Mouse (Mus musculus) neural tube, embryonic 13.5 days (tissue): ENCODE results near the gene Rai14. TPM values are rescaled to one million over a fixed set of nuclear protein-coding genes. Genes with fewer than 3 reads are reported as not detected.

Experiments used
- ATAC-seq: fragments of 200-750 bp; cut with Nextera tagmentation; 2 replicates; pipeline ENCODE4 v1.8.0; 2017; ENCODE audit warnings: low read depth, mild to moderate bottlenecking, moderate TSS enrichment, moderate library complexity
- H3K27ac ChIP-seq: fragments of 300-500 bp; sonication (generic); replicated peaks from 2 replicates; pipeline ENCODE4 v1.5.1; 2015; ENCODE audit warnings: moderate library complexity, mild to moderate bottlenecking, inconsistent platforms
- H3K27me3 ChIP-seq: fragments of 300-500 bp; sonication (generic); 2 replicates; pipeline ENCODE4 v1.6.1; 2015; ENCODE audit warnings: mild to moderate bottlenecking, inconsistent platforms
- H3K36me3 ChIP-seq: fragments of 300-500 bp; sonication (generic); 2 replicates; pipeline ENCODE4 v1.6.1; 2015; ENCODE audit warnings: mild to moderate bottlenecking, inconsistent platforms
- H3K4me1 ChIP-seq: fragments of 300-500 bp; sonication (generic); replicated peaks from 2 replicates; pipeline ENCODE4 v1.6.1; 2015; ENCODE audit warnings: inconsistent platforms
- H3K4me2 ChIP-seq: fragments of 300-500 bp; sonication (generic); 2 replicates; pipeline ENCODE4 v1.6.1; 2015; ENCODE audit warnings: inconsistent platforms, mild to moderate bottlenecking, moderate library complexity
- H3K4me3 ChIP-seq: fragments of 300-500 bp; sonication (generic); 2 replicates; pipeline ENCODE4 v1.5.1; 2015; ENCODE audit warnings: mild to moderate bottlenecking, inconsistent platforms
- H3K9ac ChIP-seq: fragments of 300-500 bp; sonication (generic); 2 replicates; pipeline ENCODE4 v1.6.1; 2015; ENCODE audit warnings: moderate library complexity, mild to moderate bottlenecking, inconsistent platforms
- H3K9me3 ChIP-seq: fragments of 300-500 bp; sonication (generic); 2 replicates; pipeline ENCODE4 v1.6.1; 2016; ENCODE audit warnings: inconsistent platforms
- WGBS: fragments of 180-500 bp; shearing (Covaris S2); methylation state at CpG from one replicate; pipeline ENCODE4 v1.1.7; 2015; 5-methylcytosine and 5-hydroxymethylcytosine counted together
- polyA plus RNA-seq: library from polyadenylated mRNA; unstranded; fragments of >200 nt; fragmentation: Nextera tagmentation; extraction: Ambion mirVana; gene quantifications from 2 replicates; pipeline ENCODE4 v1.2.1, GENCODE M21; 2015

Gene Rai14
- polyA plus RNA-seq, 1 experiment from 2014 or later, result 19.9 TPM

DNA sequence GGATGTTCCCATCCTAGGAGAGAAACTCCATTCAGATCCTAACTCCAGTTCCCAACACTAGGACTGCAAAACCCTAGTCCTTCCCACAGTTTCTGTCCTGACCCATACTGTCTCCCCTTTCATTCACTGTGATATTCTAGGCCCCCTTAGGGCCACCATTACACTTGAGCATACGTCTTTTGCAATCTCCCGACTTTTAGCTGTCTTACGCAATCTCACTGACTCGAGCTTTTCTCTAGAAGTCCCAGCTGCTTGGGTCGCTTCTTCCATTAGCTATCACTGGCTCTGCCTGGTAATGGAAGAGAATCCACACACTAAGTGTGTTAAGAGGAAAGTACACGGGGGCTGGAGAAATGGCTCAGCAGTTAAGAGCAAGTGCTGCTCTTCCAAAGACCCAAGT lies 121.3 kb downstream of the Rai14 start:
- Histone ChIP-seq H3K9me3 (no peaks in the 10 kb centered on the region), H3K9ac (no peak overlapping the region), H3K27me3 (no peaks in the 10 kb centered on the region), H3K4me3 (no peak overlapping the region), H3K4me1 (no peaks in the 10 kb centered on the region; the same call in 1 of the 2 replicates), H3K36me3 (0 out of 2 replicates have a peak, but pooled peaks cover 10% of the 10 kb centered on the region), H3K27ac (no peak overlapping the region), H3K4me2 (no peak overlapping the region)
- 83% methylated on average over 6 of the region's 6 CpGs for WGBS
- no peak for ATAC-seq

DNA sequence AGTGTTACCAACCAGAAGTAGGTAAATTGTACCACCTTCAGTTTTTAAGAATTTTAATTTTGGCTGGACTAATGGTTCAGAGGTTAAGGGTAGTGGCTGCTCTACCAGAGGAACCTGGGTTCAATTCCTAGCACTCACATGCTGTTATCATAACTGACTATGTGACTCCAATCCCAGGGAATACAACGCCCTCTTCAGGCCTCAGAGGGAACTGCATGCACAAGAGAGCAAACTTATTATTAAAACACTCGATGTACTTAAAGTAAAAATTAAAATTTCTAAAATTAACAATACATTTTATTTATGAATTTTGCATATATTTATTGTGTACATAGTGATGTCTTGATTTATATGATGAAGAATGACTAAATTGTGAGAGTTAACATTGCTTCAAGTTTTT lies 127.9 kb downstream of the Rai14 start:
- no peaks in the 10 kb centered on the region for H3K9me3 ChIP-seq
- no peak overlapping the region for H3K9ac ChIP-seq
- no peak overlapping the region for H3K27ac ChIP-seq
- ATAC-seq, result no peak
- no peaks in the 10 kb centered on the region for H3K4me1 ChIP-seq
- WGBS, result 84% methylated on average over 2 of the region's 2 CpGs
- H3K27me3 ChIP-seq, result no peaks in the 10 kb centered on the region
- no peak overlapping the region for H3K4me3 ChIP-seq
- no peak overlapping the region for H3K4me2 ChIP-seq
- 0 out of 2 replicates have a peak, but pooled peaks cover 10% of the 10 kb centered on the region for H3K36me3 ChIP-seq

DNA sequence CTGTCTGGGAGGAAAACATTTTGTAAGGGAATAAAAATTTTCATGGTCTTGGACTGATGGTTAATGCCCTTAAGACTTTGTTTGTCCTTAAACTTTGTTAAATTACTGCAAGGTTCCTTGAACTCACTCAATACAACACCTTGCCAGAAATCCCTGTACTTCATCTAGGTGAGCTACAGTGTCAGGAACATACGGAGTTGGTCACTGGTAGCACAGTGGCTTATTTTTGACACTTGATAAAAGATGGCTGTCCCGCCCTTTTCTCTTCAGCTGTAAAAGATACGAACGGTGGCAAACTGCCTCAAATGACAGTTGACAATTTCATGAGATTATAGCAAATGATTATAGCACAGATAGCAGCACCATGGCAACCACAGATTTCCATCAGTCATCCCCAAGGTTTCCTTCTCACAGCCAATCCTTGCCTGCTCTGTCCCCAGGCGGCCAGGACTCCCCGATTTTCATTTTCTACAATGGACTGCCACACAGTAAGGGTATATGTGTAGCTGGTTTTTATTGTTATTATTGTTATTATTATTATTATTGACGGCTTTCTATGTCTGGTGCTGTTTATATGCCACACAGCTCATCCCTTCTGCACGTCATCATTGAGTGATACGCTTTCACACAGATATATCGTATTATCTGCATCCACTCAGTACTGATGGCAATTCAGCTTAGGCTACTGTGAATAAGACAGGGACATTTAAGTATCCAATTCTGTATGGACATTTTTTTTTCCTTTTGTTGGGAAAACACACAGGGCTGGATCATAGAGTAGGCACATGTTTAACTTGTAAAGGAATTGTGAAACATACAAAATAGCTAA lies 129.9 kb downstream of the Rai14 start:
- H3K4me2 ChIP-seq, result no peak overlapping the region
- H3K9ac ChIP-seq, result no peak overlapping the region
- ATAC-seq, result peak; percentile 59; the same call in 1 of the 2 replicates
- H3K9me3 ChIP-seq, result no peaks in the 10 kb centered on the region
- no peak overlapping the region for H3K27ac ChIP-seq
- H3K27me3 ChIP-seq, result no peaks in the 10 kb centered on the region
- H3K4me3 ChIP-seq, result no peak overlapping the region
- WGBS, result 81% methylated on average over 10 of the region's 10 CpGs
- no peaks in the 10 kb centered on the region for H3K4me1 ChIP-seq
- 0 out of 2 replicates have a peak, but pooled peaks cover 7% of the 10 kb centered on the region for H3K36me3 ChIP-seq

DNA sequence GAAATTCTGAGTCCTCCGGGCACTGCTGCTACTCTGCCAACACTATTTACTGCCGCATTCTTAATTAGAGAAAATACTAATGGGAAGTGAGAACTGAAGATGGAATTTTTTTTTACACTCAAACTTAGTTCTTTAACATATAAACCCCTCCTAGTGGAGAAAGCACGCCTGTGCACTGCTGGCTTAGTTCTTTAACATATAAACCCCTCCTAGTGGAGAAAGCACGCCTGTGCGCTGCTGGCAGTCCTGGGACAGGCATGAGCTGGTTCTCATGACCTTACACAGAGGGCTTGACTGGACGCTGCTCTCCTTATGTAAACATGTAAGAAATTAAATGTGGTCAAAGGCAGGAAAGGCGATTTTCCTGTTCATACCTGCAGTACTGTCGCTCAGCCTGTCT lies 131.0 kb downstream of the Rai14 start:
- WGBS, result 57% methylated on average over 8 of the region's 8 CpGs
- Histone ChIP-seq H3K9me3 (no peaks in the 10 kb centered on the region), H3K36me3 (peaks cover 5% of the 10 kb centered on the region; the same call in 1 of the 2 replicates), H3K4me2 (no peak overlapping the region), H3K27me3 (no peaks in the 10 kb centered on the region), H3K27ac (no peak overlapping the region), H3K4me1 (no peaks in the 10 kb centered on the region), H3K4me3 (no peak overlapping the region), H3K9ac (no peak overlapping the region)
- no peak; the same call in 1 of the 2 replicates for ATAC-seq

DNA sequence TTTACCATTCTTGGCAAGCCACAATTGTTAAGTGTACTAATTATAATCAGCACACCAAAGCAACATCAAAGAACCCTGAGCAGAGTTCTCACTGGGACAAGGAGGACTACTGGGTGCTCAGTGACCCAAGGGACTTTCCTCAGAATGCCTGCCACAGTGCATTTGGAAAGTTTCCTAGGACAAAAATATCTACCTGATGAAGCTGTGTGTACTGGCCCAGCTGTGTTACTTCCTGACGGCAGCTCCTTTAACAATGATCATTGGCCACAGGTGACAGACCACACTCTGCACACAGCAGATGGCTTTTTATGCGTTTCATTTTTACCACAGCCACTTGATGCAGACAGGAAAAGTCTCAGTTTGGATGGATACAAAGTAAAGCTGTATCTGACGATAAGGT lies 135.3 kb downstream of the Rai14 start:
- 92% methylated on average over 3 of the region's 3 CpGs for WGBS
- Histone ChIP-seq H3K9me3 (no peaks in the 10 kb centered on the region), H3K4me1 (no peaks in the 10 kb centered on the region), H3K36me3 (peaks cover 40% of the 10 kb centered on the region), H3K27ac (no peak overlapping the region), H3K9ac (no peak overlapping the region), H3K4me3 (no peak overlapping the region), H3K4me2 (no peak overlapping the region), H3K27me3 (no peaks in the 10 kb centered on the region)
- no peak for ATAC-seq

DNA sequence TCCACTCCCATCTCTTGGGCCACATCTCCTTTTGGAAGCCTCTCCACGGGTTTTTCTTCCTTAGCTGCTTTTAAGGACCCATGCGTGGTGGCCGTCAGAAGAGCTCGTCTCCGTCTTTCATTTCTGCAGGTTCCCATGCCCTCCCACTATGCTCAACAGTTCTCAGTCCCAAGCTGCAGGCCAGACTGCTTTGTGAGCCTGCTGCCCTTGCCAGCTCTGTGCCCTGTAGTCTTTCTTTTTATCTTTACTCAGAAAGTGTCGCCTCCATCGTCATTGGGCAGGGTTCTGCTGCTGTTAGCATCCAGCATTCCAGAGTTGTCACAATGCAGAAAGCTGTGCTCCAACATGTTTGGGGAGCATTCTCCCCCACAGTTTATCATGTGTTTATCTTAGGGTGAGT lies 147.9 kb downstream of the Rai14 start:
- H3K27ac ChIP-seq, result no peak overlapping the region
- no peaks in the 10 kb centered on the region for H3K27me3 ChIP-seq
- H3K4me3 ChIP-seq, result no peak overlapping the region
- WGBS, result 91% methylated on average over 7 of the region's 7 CpGs
- no peaks in the 10 kb centered on the region for H3K9me3 ChIP-seq
- H3K36me3 ChIP-seq, result peaks cover 37% of the 10 kb centered on the region
- no peak overlapping the region for H3K4me2 ChIP-seq
- ATAC-seq, result no peak
- H3K4me1 ChIP-seq, result no peaks in the 10 kb centered on the region
- H3K9ac ChIP-seq, result no peak overlapping the region

DNA sequence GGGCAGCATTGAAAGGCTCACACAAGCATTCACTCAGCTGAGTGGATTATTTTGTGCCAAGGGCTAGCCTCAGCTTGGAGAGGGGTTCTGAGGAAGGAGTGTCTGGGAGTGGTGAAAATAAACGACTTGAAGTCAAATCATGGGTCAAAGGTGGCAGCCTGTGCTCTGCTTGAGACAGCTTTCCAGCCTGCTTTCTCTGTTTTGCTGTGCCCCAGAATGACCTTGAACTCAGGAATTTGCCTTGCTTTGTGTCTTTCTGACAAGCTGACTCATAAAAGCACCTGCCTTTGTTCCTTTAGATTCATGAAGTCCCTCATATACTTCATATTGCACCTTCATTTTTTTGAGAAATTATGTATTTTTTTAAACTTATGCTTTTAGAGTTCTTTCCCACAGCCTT lies 150.2 kb downstream of the Rai14 start:
- Histone ChIP-seq H3K9me3 (no peaks in the 10 kb centered on the region), H3K27ac (no peak overlapping the region), H3K4me2 (no peak overlapping the region), H3K9ac (no peak overlapping the region), H3K4me1 (no peaks in the 10 kb centered on the region), H3K27me3 (no peaks in the 10 kb centered on the region), H3K36me3 (peaks cover 17% of the 10 kb centered on the region), H3K4me3 (no peak overlapping the region)
- no peak for ATAC-seq
- WGBS, result 49% methylated on average over 1 of the region's 1 CpGs

DNA sequence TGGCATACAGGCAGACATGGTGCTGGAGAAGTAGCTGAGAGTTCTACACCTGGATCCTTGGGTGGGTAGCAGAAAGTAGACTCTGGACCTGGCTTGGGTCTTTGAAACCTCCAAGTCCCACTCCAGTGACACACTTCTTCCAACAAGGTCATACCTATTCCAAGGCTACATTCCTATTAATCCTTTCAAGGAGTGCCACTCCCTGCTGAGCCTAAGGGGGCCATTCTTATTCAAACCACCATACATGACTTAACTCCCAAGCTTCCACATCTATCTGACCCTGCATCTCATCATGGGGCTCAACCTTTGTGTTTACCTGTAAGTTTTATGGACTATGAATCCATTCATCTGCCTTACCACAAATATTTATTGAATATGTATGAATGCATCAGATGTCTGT lies 152.1 kb downstream of the Rai14 start:
- no peak for ATAC-seq
- no peaks in the 10 kb centered on the region for H3K4me1 ChIP-seq
- no peaks in the 10 kb centered on the region for H3K27me3 ChIP-seq
- no peak overlapping the region for H3K27ac ChIP-seq
- H3K36me3 ChIP-seq, result peaks cover under 1% of the 10 kb centered on the region
- H3K9me3 ChIP-seq, result no peaks in the 10 kb centered on the region
- H3K9ac ChIP-seq, result no peak overlapping the region
- H3K4me3 ChIP-seq, result no peak overlapping the region
- no peak overlapping the region for H3K4me2 ChIP-seq

DNA sequence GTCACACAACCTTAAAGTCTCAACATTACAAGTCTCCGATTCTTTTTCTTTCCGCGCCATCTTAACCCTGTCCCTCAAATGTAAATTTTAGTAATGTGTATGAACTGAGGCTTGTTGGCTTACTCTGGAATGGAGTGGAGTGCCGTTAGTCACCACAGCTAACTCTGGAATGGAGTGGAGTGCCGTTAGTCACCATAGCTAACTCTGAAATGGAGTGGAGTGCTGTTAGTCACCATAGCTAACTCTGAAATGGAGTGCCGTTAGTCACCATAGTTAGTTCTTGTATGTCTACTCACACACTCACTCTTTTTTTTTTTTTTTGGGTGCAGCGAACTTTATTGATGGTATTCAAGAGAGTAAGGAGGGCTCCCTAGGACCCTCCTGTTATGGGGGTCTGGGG lies 154.4 kb downstream of the Rai14 start:
- H3K4me2 ChIP-seq, result no peak overlapping the region
- no peak for ATAC-seq
- WGBS, result 95% methylated on average over 7 of the region's 7 CpGs

DNA sequence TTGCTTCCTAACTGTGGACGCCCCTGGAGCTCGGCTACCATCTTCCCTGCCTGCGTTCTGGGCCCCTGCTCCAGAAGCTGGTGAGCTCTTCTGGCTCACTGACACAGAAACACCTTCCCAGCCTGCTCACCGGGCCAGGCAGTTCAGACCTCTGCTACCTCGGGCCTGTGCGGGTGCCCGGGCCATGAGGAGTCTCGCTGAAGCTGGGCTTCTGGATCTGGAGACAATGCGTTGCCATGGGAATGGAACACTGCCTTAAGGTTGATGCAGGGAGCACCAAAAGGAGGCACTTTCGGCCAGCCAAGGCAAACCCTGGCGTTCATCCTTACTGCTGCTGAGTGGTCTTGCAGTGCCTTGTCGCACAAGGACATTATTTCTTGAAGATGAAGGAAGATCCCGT lies 156.0 kb downstream of the Rai14 start, which contains the start of gene Ttc23l:
TSS of gene Ttc23l (minus strand) at position 204 of the 400 bp plus-strand sequence.
- no peaks in the 10 kb centered on the region for H3K36me3 ChIP-seq
- no peak for ATAC-seq
- H3K27ac ChIP-seq, result no peak within 1 kb of the TSS
- no peaks in the 10 kb centered on the region for H3K27me3 ChIP-seq
- no peak within 1 kb of the TSS for H3K9ac ChIP-seq
- no peaks in the 10 kb centered on the region for H3K4me1 ChIP-seq
- 87% methylated on average over 13 of the region's 13 CpGs for WGBS
- no peak within 1 kb of the TSS for H3K4me3 ChIP-seq
- no peaks in the 10 kb centered on the region for H3K9me3 ChIP-seq
- no peak within 1 kb of the TSS for H3K4me2 ChIP-seq

More for the DNA sequence above, 154.4 kb downstream of the Rai14 start:
- H3K27me3 ChIP-seq, result no peaks in the 10 kb centered on the region
- no peaks in the 10 kb centered on the region for H3K36me3 ChIP-seq
- no peaks in the 10 kb centered on the region for H3K4me1 ChIP-seq
- H3K9ac ChIP-seq, result no peak overlapping the region
- no peak overlapping the region for H3K27ac ChIP-seq
- H3K4me3 ChIP-seq, result no peak overlapping the region
- H3K9me3 ChIP-seq, result no peaks in the 10 kb centered on the region

DNA sequence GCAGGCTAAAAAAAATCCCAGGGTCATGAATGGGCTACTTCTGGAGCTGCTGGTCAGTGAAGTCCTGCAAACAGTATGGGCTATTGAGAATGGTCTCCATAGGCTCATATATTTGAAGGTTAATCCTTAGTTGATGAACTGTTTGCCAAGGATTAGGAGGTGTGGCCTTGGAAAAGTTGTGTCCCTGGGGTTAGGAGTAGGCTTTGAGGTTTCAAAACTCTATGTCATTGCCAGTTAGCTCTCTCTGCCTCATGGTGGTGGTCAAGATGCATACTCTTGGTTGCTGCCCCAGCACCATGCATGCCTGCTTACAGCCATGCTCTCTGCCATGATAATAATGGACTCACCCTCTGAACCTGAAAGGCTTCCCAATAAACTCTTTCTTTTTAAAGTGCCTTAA lies 160.1 kb downstream of the Rai14 start:
- ATAC-seq, result no peak
- no peaks in the 10 kb centered on the region for H3K36me3 ChIP-seq
- no peak overlapping the region for H3K4me2 ChIP-seq
- H3K27me3 ChIP-seq, result no peaks in the 10 kb centered on the region
- no peaks in the 10 kb centered on the region for H3K9me3 ChIP-seq
- H3K4me3 ChIP-seq, result no peak overlapping the region
- no peak overlapping the region for H3K9ac ChIP-seq
- no peak overlapping the region for H3K27ac ChIP-seq
- H3K4me1 ChIP-seq, result no peaks in the 10 kb centered on the region

DNA sequence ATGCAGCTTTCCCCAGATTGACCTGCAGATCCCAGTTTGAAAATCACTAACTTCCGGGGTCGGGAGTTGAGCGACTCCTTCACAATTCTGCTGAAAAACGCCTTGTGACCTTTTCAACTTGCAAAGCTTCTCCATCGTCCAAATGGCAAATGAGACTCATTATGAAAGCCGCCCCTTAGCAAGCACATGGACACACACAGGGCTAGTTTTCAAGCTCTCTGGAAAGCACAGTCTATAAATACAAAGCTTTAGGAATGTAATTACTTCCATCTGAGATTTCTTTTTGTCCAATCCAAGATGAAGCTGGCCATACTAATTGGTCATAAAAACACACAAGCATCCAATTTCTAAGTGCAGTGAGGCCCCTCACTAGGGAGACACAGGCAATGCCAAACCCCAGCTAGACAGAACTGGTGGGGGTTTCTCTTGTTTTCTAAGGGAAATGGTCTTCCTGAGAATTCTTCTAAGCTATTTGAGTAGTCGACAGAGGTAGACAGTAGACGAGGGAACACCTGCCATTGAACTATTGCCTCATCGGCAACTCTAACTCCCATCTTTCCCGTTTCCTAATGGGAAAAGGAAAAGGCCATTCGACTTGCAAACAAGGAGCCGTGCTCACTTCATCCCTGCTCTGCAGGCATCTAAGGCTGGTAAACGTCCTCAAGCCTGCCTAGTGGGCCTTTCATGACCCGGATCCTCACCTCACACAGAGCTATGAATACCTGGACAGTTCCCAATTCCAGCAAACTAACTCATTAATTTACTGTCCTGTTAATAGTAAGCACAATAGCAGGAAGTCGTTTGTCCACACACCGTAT lies 173.9 kb downstream of the Rai14 start:
- WGBS, result 68% methylated on average over 16 of the region's 16 CpGs
- H3K4me1 ChIP-seq, result no peaks in the 10 kb centered on the region
- no peak overlapping the region for H3K9ac ChIP-seq
- ATAC-seq, result no peak
- H3K4me2 ChIP-seq, result no peak overlapping the region
- no peak overlapping the region for H3K4me3 ChIP-seq
- no peaks in the 10 kb centered on the region for H3K9me3 ChIP-seq
- H3K27me3 ChIP-seq, result no peaks in the 10 kb centered on the region
- H3K36me3 ChIP-seq, result no peaks in the 10 kb centered on the region
- no peak overlapping the region for H3K27ac ChIP-seq
